Mouse (Mus musculus): Measurements from ENCODE around the gene Mmp14. TPM values are rescaled to one million over a fixed set of nuclear protein-coding genes. Genes with fewer than 3 reads are reported as not detected.

Gene Mmp14
- polyA plus RNA-seq, 1 experiment from 2014 or later, result 51.1 TPM

GRCm38 (mm10) chr14:54487732-54488131 lies 56.3 kb downstream of the Mmp14 start:
- Histone ChIP-seq H3K9me3 (no peaks in the 10 kb centered on the region), H3K4me2 (no peak overlapping the region), H3K36me3 (no peaks in the 10 kb centered on the region), H3K27ac (replicated peaks) (no peak overlapping the region), H3K4me1 (replicated peaks) (peaks cover 6% of the 10 kb centered on the region; the same call in 1 of the 2 replicates), H3K4me3 (no peak overlapping the region), H3K9ac (no peak overlapping the region), H3K27me3 (no peaks in the 10 kb centered on the region)
- 61% methylated on average over 2 of the region's 2 CpGs for WGBS
- no peak for ATAC-seq (ENCODE audit: low FRiP score, low read depth)

- no peaks in the 10 kb centered on the region for H3K27me3 ChIP-seq
- H3K36me3 ChIP-seq, result no peaks in the 10 kb centered on the region
- no peak for ATAC-seq (ENCODE audit: low FRiP score, low read depth)
- no peak overlapping the region for H3K27ac ChIP-seq (replicated peaks)
- peaks cover 6% of the 10 kb centered on the region; the same call in 1 of the 2 replicates for H3K4me1 ChIP-seq (replicated peaks)
- no peaks in the 10 kb centered on the region for H3K9me3 ChIP-seq
- no peak overlapping the region for H3K4me3 ChIP-seq
- no peak overlapping the region for H3K9ac ChIP-seq
- no peak overlapping the region for H3K4me2 ChIP-seq
Measured at GRCm38 (mm10) chr14:54488350-54488749, 56.9 kb downstream of the Mmp14 start.

GRCm38 (mm10) chr14:54492345-54493131 lies 61.1 kb downstream of the Mmp14 start:
- no peak overlapping the region for H3K27ac ChIP-seq (replicated peaks)
- WGBS, result 69% methylated on average over 18 of the region's 18 CpGs
- no peak for ATAC-seq (ENCODE audit: low FRiP score, low read depth)
- H3K36me3 ChIP-seq, result no peaks in the 10 kb centered on the region
- no peak overlapping the region for H3K9ac ChIP-seq
- H3K4me2 ChIP-seq, result no peak overlapping the region
- peaks cover 6% of the 10 kb centered on the region; the same call in 1 of the 2 replicates for H3K4me1 ChIP-seq (replicated peaks)
- no peaks in the 10 kb centered on the region for H3K9me3 ChIP-seq
- H3K4me3 ChIP-seq, result no peak overlapping the region
- H3K27me3 ChIP-seq, result no peaks in the 10 kb centered on the region

- no peaks in the 10 kb centered on the region for H3K4me1 ChIP-seq (replicated peaks)
- no peak for ATAC-seq (ENCODE audit: low FRiP score, low read depth)
- H3K27ac ChIP-seq (replicated peaks), result no peak overlapping the region
- H3K4me2 ChIP-seq, result no peak overlapping the region
- no peaks in the 10 kb centered on the region for H3K27me3 ChIP-seq
- H3K9ac ChIP-seq, result no peak overlapping the region
- WGBS, result 95% methylated on average over 5 of the region's 5 CpGs
- no peak overlapping the region for H3K4me3 ChIP-seq
- no peaks in the 10 kb centered on the region for H3K36me3 ChIP-seq
- H3K9me3 ChIP-seq, result no peaks in the 10 kb centered on the region
Measured at GRCm38 (mm10) chr14:54493236-54493635, 61.8 kb downstream of the Mmp14 start.

GRCm38 (mm10) chr14:54494234-54494633 lies 62.8 kb downstream of the Mmp14 start:
- Histone ChIP-seq H3K9ac (no peak overlapping the region), H3K27me3 (no peaks in the 10 kb centered on the region), H3K9me3 (no peaks in the 10 kb centered on the region), H3K4me2 (no peak overlapping the region), H3K4me1 (replicated peaks) (no peaks in the 10 kb centered on the region), H3K36me3 (no peaks in the 10 kb centered on the region), H3K4me3 (no peak overlapping the region), H3K27ac (replicated peaks) (no peak overlapping the region)
- 0 out of 2 replicates have a peak, but pooled peaks have one; percentile 8 for ATAC-seq (ENCODE audit: low FRiP score, low read depth)
- 1% methylated on average over 3 of the region's 3 CpGs for WGBS

Other genes starting within 250 kb of the Mmp14 start
- 345 and 374 TPM in 2 replicates for gene Dad1, start 177.5 kb upstream of the Mmp14 start, polyA plus RNA-seq (2015; fragmentation: Nextera tagmentation; extraction: Ambion mirVana)
- 58.2 and 66.3 TPM in 2 replicates for gene Abhd4, start 177.4 kb upstream of the Mmp14 start, polyA plus RNA-seq (2015; fragmentation: Nextera tagmentation; extraction: Ambion mirVana)
- not detected in 2 replicates for gene Olfr49, start 146.7 kb upstream of the Mmp14 start, polyA plus RNA-seq (2015; fragmentation: Nextera tagmentation; extraction: Ambion mirVana)
- 55.1 and 58.5 TPM in 2 replicates for gene Oxa1l, start 70.8 kb upstream of the Mmp14 start, polyA plus RNA-seq (2015; fragmentation: Nextera tagmentation; extraction: Ambion mirVana)
- 4.5 and 5.9 TPM in 2 replicates for gene Slc7a7, start 13.8 kb upstream of the Mmp14 start, polyA plus RNA-seq (2015; fragmentation: Nextera tagmentation; extraction: Ambion mirVana)
- gene Mrpl52, start 4.7 kb upstream of the Mmp14 start, polyA plus RNA-seq (2015; fragmentation: Nextera tagmentation; extraction: Ambion mirVana), result 241 and 251 TPM in 2 replicates
- gene Lrp10, start 32.5 kb downstream of the Mmp14 start, polyA plus RNA-seq (2015; fragmentation: Nextera tagmentation; extraction: Ambion mirVana), result 30.3 and 34.3 TPM in 2 replicates
- gene Rem2, start 44.5 kb downstream of the Mmp14 start, polyA plus RNA-seq (2015; fragmentation: Nextera tagmentation; extraction: Ambion mirVana), result 39.7 and 42.2 TPM in 2 replicates
- gene Prmt5, start 85.9 kb downstream of the Mmp14 start, polyA plus RNA-seq (2015; fragmentation: Nextera tagmentation; extraction: Ambion mirVana), result 89.7 and 101 TPM in 2 replicates
- 19.0 TPM in 2 replicates for gene Haus4, start 123.0 kb downstream of the Mmp14 start, polyA plus RNA-seq (2015; fragmentation: Nextera tagmentation; extraction: Ambion mirVana)
- gene Ajuba, start 145.9 kb downstream of the Mmp14 start, polyA plus RNA-seq (2015; fragmentation: Nextera tagmentation; extraction: Ambion mirVana), result 8.7 and 9.6 TPM in 2 replicates
- gene 4931414P19Rik, start 174.4 kb downstream of the Mmp14 start, polyA plus RNA-seq (2015; fragmentation: Nextera tagmentation; extraction: Ambion mirVana), result 5.1 and 6.1 TPM in 2 replicates
- gene Psmb5, start 186.4 kb downstream of the Mmp14 start, polyA plus RNA-seq (2015; fragmentation: Nextera tagmentation; extraction: Ambion mirVana), result 441 and 446 TPM in 2 replicates
- not detected in 2 replicates for gene Psmb11, start 189.8 kb downstream of the Mmp14 start, polyA plus RNA-seq (2015; fragmentation: Nextera tagmentation; extraction: Ambion mirVana)
- gene Gm17606, start 209.3 kb downstream of the Mmp14 start, polyA plus RNA-seq (2015; fragmentation: Nextera tagmentation; extraction: Ambion mirVana), result not detected in 2 replicates
- 12.2 and 12.6 TPM in 2 replicates for gene Cdh24, start 209.8 kb downstream of the Mmp14 start, polyA plus RNA-seq (2015; fragmentation: Nextera tagmentation; extraction: Ambion mirVana)

Measured in hindbrain, embryonic 15.5 days (tissue).